Mouse (Mus musculus): Measurements from ENCODE around the gene Pde9a.
"Not testable (repeated sequence)": the region's sequence is repeated elsewhere in the genome, so short reads cannot be mapped to it uniquely, and the experiment has no call there.

Pde9a gene

GRCm38 (mm10) chr17:31385671-31386665 lies at the start of gene Pde9a:
Pde9a (plus strand) TSS chr17:31386210.
- in situ Hi-C loops (cut with MboI; ENCODE audit: low sequenced_read_pairs) = no loop called here

DNA sequence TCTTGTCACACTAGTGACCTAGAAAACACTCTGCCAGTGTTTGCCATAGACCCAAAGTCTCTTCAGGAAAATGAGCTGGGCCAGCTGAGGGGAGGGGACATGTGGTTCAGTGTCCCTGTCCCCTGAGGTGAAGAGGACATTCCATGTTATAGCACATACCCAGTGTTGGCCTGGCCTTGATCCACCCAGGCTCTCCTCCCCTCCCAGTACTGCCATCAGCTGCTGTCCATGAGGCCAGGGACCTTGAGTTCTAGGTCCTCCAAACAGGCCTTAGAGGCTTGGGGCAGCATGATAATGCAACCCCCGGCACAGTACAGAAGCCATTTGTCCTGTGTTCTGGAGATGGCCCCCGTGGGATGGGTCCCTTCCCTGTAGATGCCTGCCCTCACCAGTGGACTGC lies 46.2 kb upstream of the Pde9a start:
- in situ Hi-C loops (cut with MboI; ENCODE audit: low sequenced_read_pairs) = no loop called here

- in situ Hi-C loops (cut with MboI; ENCODE audit: low sequenced_read_pairs) = no loop called here
These were observed 43.8 kb upstream of the Pde9a start for GRCm38 (mm10) chr17:31342191-31342590.

DNA sequence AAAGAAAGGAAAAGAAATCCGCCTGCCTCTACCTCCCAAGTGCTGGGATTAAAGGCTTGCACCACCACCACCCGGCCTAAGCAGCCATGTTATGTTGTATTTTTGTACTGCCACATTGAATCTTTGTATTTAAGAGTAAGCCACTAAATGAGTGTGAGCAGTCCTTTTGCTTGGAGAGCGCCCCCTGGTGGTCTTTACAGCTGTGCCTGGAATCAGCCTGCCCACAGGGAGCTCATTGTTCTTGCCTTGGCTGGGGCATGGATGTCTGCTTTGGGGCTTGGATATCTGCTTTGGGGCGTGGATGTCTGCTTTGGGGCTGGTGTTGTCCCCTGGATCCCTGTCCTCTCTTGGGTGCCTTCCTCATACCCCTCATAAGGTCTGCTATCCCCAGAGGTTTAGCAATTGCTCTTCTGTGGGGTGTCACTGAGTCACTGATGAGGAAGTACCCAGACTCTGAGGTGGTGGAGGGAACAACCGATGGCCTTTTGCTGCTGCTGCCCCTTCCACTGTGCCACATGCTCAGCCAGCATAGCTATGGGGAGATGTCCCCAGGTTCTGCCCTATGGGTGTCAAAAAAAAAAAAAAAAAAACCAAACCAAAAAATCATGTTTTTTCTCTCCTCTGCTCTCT lies 41.7 kb upstream of the Pde9a start:
- in situ Hi-C loops (cut with MboI; ENCODE audit: low sequenced_read_pairs) = no loop called here

GRCm38 (mm10) chr17:31344816-31345215 lies 41.2 kb upstream of the Pde9a start:
- in situ Hi-C loops (cut with MboI; ENCODE audit: low sequenced_read_pairs) = no loop called here

GRCm38 (mm10) chr17:31348129-31348528 lies 37.9 kb upstream of the Pde9a start:
- in situ Hi-C loops (cut with MboI; ENCODE audit: low sequenced_read_pairs) = no loop called here

DNA sequence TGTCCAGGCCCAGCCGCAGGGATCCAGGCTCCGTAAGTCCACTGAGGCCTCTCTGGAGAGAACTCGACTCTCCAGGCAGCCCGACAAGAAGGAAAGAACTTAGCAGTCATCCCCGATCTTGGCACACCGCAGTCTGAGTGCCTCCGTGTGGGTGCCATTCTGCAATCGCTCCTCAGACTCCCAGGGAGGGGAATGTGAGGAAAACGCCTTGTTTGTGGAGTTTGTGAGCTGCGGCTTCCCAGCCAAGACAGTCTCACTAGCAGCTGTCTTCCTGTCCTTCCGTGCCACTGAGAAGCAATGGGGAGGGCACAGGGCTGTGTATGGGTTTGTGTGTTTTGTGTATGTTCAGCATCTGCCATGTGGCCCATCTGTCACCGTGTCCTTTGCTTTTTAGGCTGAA lies 36.6 kb upstream of the Pde9a start:
- in situ Hi-C loops (cut with MboI; ENCODE audit: low sequenced_read_pairs) = no loop called here

DNA sequence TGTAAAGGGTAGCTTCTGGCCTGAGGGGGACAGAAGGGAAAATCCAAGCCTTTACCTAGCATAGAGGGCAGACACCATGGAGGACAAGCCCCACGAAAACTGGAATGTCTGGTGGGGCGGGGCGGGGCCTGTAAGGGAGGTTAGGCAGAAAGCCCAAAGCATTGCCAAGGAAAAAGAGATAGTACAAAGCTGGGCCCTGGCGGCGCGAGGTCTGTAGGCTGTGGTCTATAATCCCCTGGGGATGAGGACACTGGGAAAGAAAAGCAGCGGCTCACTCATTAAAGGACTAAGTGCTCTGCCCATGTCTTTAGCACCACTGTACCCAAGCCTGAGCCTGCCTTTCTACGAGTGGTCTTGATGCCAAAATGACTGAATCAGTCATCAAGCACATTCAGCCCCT lies 34.0 kb upstream of the Pde9a start:
- in situ Hi-C loops (cut with MboI; ENCODE audit: low sequenced_read_pairs) = no loop called here

GRCm38 (mm10) chr17:31353255-31353654 lies 32.8 kb upstream of the Pde9a start:
- in situ Hi-C loops (cut with MboI; ENCODE audit: low sequenced_read_pairs) = no loop called here

- in situ Hi-C loops (cut with MboI; ENCODE audit: low sequenced_read_pairs) = not testable (repeated sequence)
These were observed 31.3 kb upstream of the Pde9a start for GRCm38 (mm10) chr17:31354684-31355083.

DNA sequence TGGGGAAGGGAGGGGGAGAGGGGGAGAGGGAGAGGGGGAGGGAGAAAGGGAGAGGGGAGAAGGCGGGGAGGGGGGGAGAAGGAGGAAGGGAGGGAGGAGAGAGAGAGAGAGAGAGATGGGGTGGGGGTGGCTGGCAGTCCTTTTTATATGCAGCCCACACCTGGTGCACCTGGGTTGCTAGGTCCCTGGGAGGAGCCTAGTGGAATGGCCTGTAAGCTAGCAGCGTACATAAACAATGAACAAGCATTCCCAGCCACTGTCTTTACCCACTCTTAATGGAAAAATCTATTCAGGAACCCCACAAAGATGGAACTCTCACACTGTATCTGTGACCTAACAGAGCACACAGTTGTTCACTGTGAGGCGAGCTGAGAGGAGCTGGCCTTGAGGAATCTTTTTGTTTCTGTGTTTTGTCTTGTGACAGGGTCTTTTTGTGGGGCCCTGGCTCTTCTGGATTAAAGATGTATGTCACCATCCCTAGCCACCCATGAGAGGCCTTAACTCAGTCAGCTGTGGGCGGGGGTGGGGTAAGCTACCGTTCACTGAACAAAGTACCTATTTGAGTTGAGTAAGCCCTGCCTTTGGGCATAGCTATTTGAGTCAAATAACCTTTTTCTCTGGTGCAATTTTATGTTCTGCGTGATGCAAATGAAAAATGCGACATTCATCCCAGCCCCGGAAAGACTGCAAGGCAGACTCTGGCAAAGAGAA lies 30.1 kb upstream of the Pde9a start:
- in situ Hi-C loops (cut with MboI; ENCODE audit: low sequenced_read_pairs) = no loop called here

- in situ Hi-C loops (cut with MboI; ENCODE audit: low sequenced_read_pairs) = no loop called here
These were observed 25.4 kb upstream of the Pde9a start for GRCm38 (mm10) chr17:31360582-31360981.

GRCm38 (mm10) chr17:31365586-31366166 lies 20.3 kb upstream of the Pde9a start:
- in situ Hi-C loops (cut with MboI; ENCODE audit: low sequenced_read_pairs) = no loop called here

GRCm38 (mm10) chr17:31370221-31370620 lies 15.8 kb upstream of the Pde9a start:
- in situ Hi-C loops (cut with MboI; ENCODE audit: low sequenced_read_pairs) = no loop called here

- in situ Hi-C loops (cut with MboI; ENCODE audit: low sequenced_read_pairs) = no loop called here
These were observed 15.1 kb upstream of the Pde9a start for GRCm38 (mm10) chr17:31370931-31371330.

DNA sequence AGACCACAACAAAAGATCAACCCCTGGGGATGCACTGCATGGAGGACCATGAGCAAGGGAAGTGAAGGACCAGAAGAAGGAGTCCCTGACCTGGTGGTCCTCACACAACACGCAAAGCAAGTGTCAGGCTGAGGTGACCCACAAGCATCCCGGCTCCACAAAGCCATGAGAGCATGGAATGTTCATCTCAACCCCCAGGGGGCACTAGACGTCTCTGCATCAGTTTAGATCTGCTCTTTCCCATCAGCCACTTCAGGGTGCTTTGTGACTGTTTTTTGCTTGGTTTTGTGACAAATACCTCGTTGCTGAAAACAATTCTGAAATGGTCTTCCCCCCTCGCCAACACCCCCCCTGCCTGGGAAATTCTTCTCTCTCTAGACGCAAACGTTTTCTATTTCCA lies 8.0 kb upstream of the Pde9a start:
- in situ Hi-C loops (cut with MboI; ENCODE audit: low sequenced_read_pairs) = no loop called here

- in situ Hi-C loops (cut with MboI; ENCODE audit: low sequenced_read_pairs) = no loop called here
These were observed 7.6 kb upstream of the Pde9a start for GRCm38 (mm10) chr17:31378361-31378761.

- in situ Hi-C loops (cut with MboI; ENCODE audit: low sequenced_read_pairs) = no loop called here
These were observed 6.9 kb upstream of the Pde9a start for GRCm38 (mm10) chr17:31379086-31379485.

GRCm38 (mm10) chr17:31379863-31380262 lies 6.1 kb upstream of the Pde9a start:
- in situ Hi-C loops (cut with MboI; ENCODE audit: low sequenced_read_pairs) = no loop called here

DNA sequence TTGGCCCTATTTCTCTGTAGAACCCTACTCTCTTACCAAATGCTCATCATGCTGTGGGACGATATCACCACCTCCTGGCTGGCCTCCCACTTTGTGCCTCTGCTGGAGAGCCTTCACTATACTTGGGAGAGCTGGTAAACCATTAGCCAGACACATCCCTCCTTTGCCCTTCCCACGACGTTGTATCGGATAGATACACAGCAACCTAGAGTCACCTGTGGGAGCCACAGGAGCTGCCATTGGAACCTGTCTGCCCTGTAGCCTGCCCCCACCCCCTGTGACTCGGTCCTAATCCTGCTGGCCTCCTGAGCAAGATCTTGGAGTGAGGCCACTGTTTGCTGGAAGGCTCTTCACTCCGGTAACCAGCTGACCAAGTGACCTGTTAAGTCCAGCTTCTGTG lies 2.7 kb upstream of the Pde9a start:
- in situ Hi-C loops (cut with MboI; ENCODE audit: low sequenced_read_pairs) = no loop called here

GRCm38 (mm10) chr17:31384968-31385627 lies 912 bp upstream of the Pde9a start:
- in situ Hi-C loops (cut with MboI; ENCODE audit: low sequenced_read_pairs) = no loop called here

All from CH12F3 (cell line).